Mouse (Mus musculus): ENCODE data around the gene Ino80b.

Ino80b gene

GRCm38 (mm10) chr6:83141636-83142035 lies 16.4 kb upstream of the Ino80b start:
- no peak for DNase-seq (ENCODE audit: low read depth, low spot score)

GRCm38 (mm10) chr6:83140044-83140443 lies 14.8 kb upstream of the Ino80b start:
- DNase-seq (ENCODE audit: low read depth, low spot score), result no peak

GRCm38 (mm10) chr6:83138056-83138455 lies 12.8 kb upstream of the Ino80b start:
- no peak for DNase-seq (ENCODE audit: low read depth, low spot score)

- no peak for DNase-seq (ENCODE audit: low read depth, low spot score)
Observed at GRCm38 (mm10) chr6:83137576-83137950, 12.3 kb upstream of the Ino80b start.

GRCm38 (mm10) chr6:83136881-83137575 lies 11.8 kb upstream of the Ino80b start:
- DNase-seq (ENCODE audit: low read depth, low spot score), result no peak

GRCm38 (mm10) chr6:83136291-83136880 lies 11.2 kb upstream of the Ino80b start:
- DNase-seq (ENCODE audit: low read depth, low spot score), result no peak

- DNase-seq (ENCODE audit: low read depth, low spot score), result no peak
Observed at GRCm38 (mm10) chr6:83135571-83136161, 10.4 kb upstream of the Ino80b start.

GRCm38 (mm10) chr6:83134951-83135513 lies 9.8 kb upstream of the Ino80b start, which contains the start of gene Rtkn:
Gene Rtkn (plus strand): TSS chr6:83135463.
- DNase-seq (ENCODE audit: low read depth, low spot score), result no peak

GRCm38 (mm10) chr6:83134226-83134625 lies 9.0 kb upstream of the Ino80b start:
- no peak for DNase-seq (ENCODE audit: low read depth, low spot score)

GRCm38 (mm10) chr6:83132176-83132919 lies 7.1 kb upstream of the Ino80b start:
- DNase-seq (ENCODE audit: low read depth, low spot score), result no peak

- no peak for DNase-seq (ENCODE audit: low read depth, low spot score)
Observed at GRCm38 (mm10) chr6:83131469-83132034, 6.3 kb upstream of the Ino80b start.

- no peak for DNase-seq (ENCODE audit: low read depth, low spot score)
Observed at GRCm38 (mm10) chr6:83127419-83127818, 2.2 kb upstream of the Ino80b start.

GRCm38 (mm10) chr6:83124851-83125312 lies 349 bp downstream of the Ino80b start:
- DNase-seq (ENCODE audit: low read depth, low spot score), result peak; percentile 94

GRCm38 (mm10) chr6:83122961-83123360 lies 2.3 kb downstream of the Ino80b start:
- no peak for DNase-seq (ENCODE audit: low read depth, low spot score)

GRCm38 (mm10) chr6:83121863-83122710 lies 3.1 kb downstream of the Ino80b start:
- DNase-seq (ENCODE audit: low read depth, low spot score), result no peak

GRCm38 (mm10) chr6:83120930-83121862 lies 4.0 kb downstream of the Ino80b start, which contains the start of gene Wbp1:
Gene Wbp1 (minus strand): TSS chr6:83121559.
- peak; percentile 97 for DNase-seq (ENCODE audit: low read depth, low spot score)

GRCm38 (mm10) chr6:83119734-83120051 lies 5.5 kb downstream of the Ino80b start:
- no peak for DNase-seq (ENCODE audit: low read depth, low spot score)

- DNase-seq (ENCODE audit: low read depth, low spot score), result no peak
Observed at GRCm38 (mm10) chr6:83118825-83119733, 6.2 kb downstream of the Ino80b start.

All from retina, postnatal 7 days (tissue).